Mouse (Mus musculus) MEL (cell line): Measurements from ENCODE around the gene Aff4. TPM values are rescaled to one million over a fixed set of nuclear protein-coding genes. Genes with fewer than 3 reads are reported as not detected.
A peak's percentile ranks its signal among the peaks of the same experiment; 100 is the strongest.

ENCODE experiments used
- DNase-seq: peaks from one replicate; pipeline ENCODE4 v3.0.0; 2011; ENCODE audit warnings: low read depth, low spot score
- H3K27ac ChIP-seq: 2 replicates; pipeline ENCODE4 v1.5.1; 2012; ENCODE audit warnings: low read depth, mild to moderate bottlenecking, control low read depth, low read length, moderate library complexity; ENCODE audit not compliant: control insufficient read depth
- H3K27me3 ChIP-seq, 2 experiments: fragments of 150-350 bp in 1 of 2; sonication (generic) in 1 of 2; 2 replicates each; pipeline ENCODE4 v1.6.1; 2012; ENCODE audit warnings: low read length in 2 of 2, mild to moderate bottlenecking in 2 of 2, improper control_type of control experiment in 1 of 2, moderate library complexity in 1 of 2; ENCODE audit not compliant: insufficient read depth in 2 of 2, control insufficient read depth in 1 of 2
- H3K36me3 ChIP-seq, 2 experiments: 2 replicates each; pipeline ENCODE4 v1.6.1; 2012 to 2014; ENCODE audit warnings: low read length in 2 of 2, improper control_type of control experiment in 1 of 2, inconsistent platforms in 1 of 2, mild to moderate bottlenecking in 1 of 2; ENCODE audit not compliant: insufficient read depth in 2 of 2, control insufficient read depth in 1 of 2
- H3K4me1 ChIP-seq, 2 experiments: fragments of 150-350 bp in 1 of 2; sonication (generic) in 1 of 2; 2 replicates each; pipeline ENCODE4 v1.6.1; 2012; ENCODE audit warnings: low read length in 2 of 2, improper control_type of control experiment in 1 of 2, mild to moderate bottlenecking in 1 of 2; ENCODE audit not compliant: insufficient read depth in 2 of 2, control insufficient read depth in 1 of 2
- H3K4me3 ChIP-seq, 2 experiments: fragments of 150-350 bp in 1 of 2; sonication (generic) in 1 of 2; 2 replicates each; pipeline ENCODE4 v1.5.1; 2012; ENCODE audit warnings: low read depth in 2 of 2, low read length in 2 of 2, mild to moderate bottlenecking in 2 of 2, moderate library complexity in 2 of 2, control low read depth in 1 of 2, improper control_type of control experiment in 1 of 2; ENCODE audit not compliant: control insufficient read depth in 1 of 2, insufficient read depth in 1 of 2
- H3K79me2 ChIP-seq: 2 replicates; pipeline ENCODE4 v1.6.1; 2012; ENCODE audit warnings: mild to moderate bottlenecking, low read length, moderate library complexity; ENCODE audit not compliant: control insufficient read depth, poor library complexity, insufficient read depth
- H3K9ac ChIP-seq: 2 replicates; pipeline ENCODE4 v1.6.1; 2012; ENCODE audit warnings: low read depth, mild to moderate bottlenecking, control low read depth, low read length, moderate library complexity; ENCODE audit not compliant: control insufficient read depth, poor library complexity, severe bottlenecking
- H3K9me3 ChIP-seq: fragments of 150-350 bp; sonication (generic); replicated peaks from 2 replicates; pipeline ENCODE4 v1.6.1; 2012; ENCODE audit warnings: mild to moderate bottlenecking, low read length, improper control_type of control experiment, moderate library complexity; ENCODE audit not compliant: insufficient read depth
- BHLHE40 ChIP-seq: IDR thresholded peaks from 2 replicates; pipeline ENCODE4 v1.6.1; 2012; ENCODE audit warnings: low read depth, mild to moderate bottlenecking, inconsistent platforms, low read length, improper control_type of control experiment, borderline replicate concordance
- CHD2 ChIP-seq: IDR thresholded peaks from 2 replicates; pipeline ENCODE4 v1.6.1; 2011; ENCODE audit warnings: low read length, improper control_type of control experiment
- EP300 ChIP-seq, 2 experiments: IDR thresholded peaks; 2 replicates each; pipeline ENCODE4 v1.6.1; 2011; ENCODE audit warnings: improper control_type of control experiment in 2 of 2, low read length in 2 of 2, low read depth in 1 of 2, mild to moderate bottlenecking in 1 of 2
- ETS1 ChIP-seq: IDR thresholded peaks from 2 replicates; pipeline ENCODE4 v1.6.1; 2012; ENCODE audit warnings: low read depth, mild to moderate bottlenecking, inconsistent platforms, low read length, improper control_type of control experiment, moderate library complexity
- GABPA ChIP-seq: IDR thresholded peaks from 2 replicates; pipeline ENCODE4 v1.6.1; 2012; ENCODE audit warnings: low read depth, mild to moderate bottlenecking, inconsistent platforms, low read length, improper control_type of control experiment, moderate library complexity
- MAFK ChIP-seq: IDR thresholded peaks from 2 replicates; pipeline ENCODE4 v1.6.1; 2011; ENCODE audit warnings: low read depth, mild to moderate bottlenecking, low read length, improper control_type of control experiment, borderline replicate concordance
- NELFE ChIP-seq: IDR thresholded peaks from 2 replicates; pipeline ENCODE4 v1.6.1; 2011; ENCODE audit warnings: low read depth, low read length, improper control_type of control experiment
- NRF1 ChIP-seq: IDR thresholded peaks from 2 replicates; pipeline ENCODE4 v1.6.1; 2014; ENCODE audit warnings: low read depth, mild to moderate bottlenecking, inconsistent platforms, low read length, improper control_type of control experiment, moderate library complexity; ENCODE audit not compliant: poor library complexity, insufficient read depth, severe bottlenecking
- SIN3A ChIP-seq: IDR thresholded peaks from 2 replicates; pipeline ENCODE4 v1.6.1; 2012; ENCODE audit warnings: low read length, improper control_type of control experiment, inconsistent platforms
- TCF12 ChIP-seq: IDR thresholded peaks from 2 replicates; pipeline ENCODE4 v1.6.1; 2014; ENCODE audit warnings: low read depth, mild to moderate bottlenecking, inconsistent platforms, low read length, improper control_type of control experiment, moderate library complexity
- USF1 ChIP-seq: IDR thresholded peaks from 2 replicates; pipeline ENCODE4 v1.6.1; 2014; ENCODE audit warnings: low read depth, mild to moderate bottlenecking, inconsistent platforms, low read length, improper control_type of control experiment, moderate library complexity
- ZMIZ1 ChIP-seq: IDR thresholded peaks from 2 replicates; pipeline ENCODE4 v1.6.1; 2012; ENCODE audit warnings: low read depth, mild to moderate bottlenecking, inconsistent platforms, low read length, improper control_type of control experiment, moderate library complexity
- ZNF384 ChIP-seq: IDR thresholded peaks from 2 replicates; pipeline ENCODE4 v1.6.1; 2012; ENCODE audit warnings: low read depth, mild to moderate bottlenecking, inconsistent platforms, low read length, improper control_type of control experiment
- polyA plus RNA-seq, 2 experiments: library from polyadenylated mRNA; stranded (reverse) in 1 of 2; unstranded in 1 of 2; fragments of >175 nt in 1 of 2; fragments of >200 nt in 1 of 2; gene quantifications; 2 replicates each; pipeline versions ENCODE4 v1.2.1 to v1.2.4; 2012; ENCODE audit warnings: low replicate concordance in 2 of 2, low read depth in 1 of 2; ENCODE audit not compliant: insufficient read length in 2 of 2, insufficient read depth in 1 of 2, missing spikeins in 1 of 2
- total RNA-seq: library from RNA; depleted of rRNA; stranded (reverse); fragments of 300-350 nt; gene quantifications from 2 replicates; pipeline ENCODE4 v1.2.3, GENCODE M21; 2012

The Aff4 gene
- total and polyA plus RNA-seq, 3 experiments = 29.0 to 268 (median 47.7) TPM

GRCm38 (mm10) chr11:53324512-53324968, 26.1 kb upstream of the Aff4 start, which contains the start of gene Zcchc10 (continued):
- TF ChIP-seq NELFE = peak; percentile 92

- no peak for DNase-seq
- H3K4me1 ChIP-seq = peaks cover 7 to 17% of the 10 kb centered on the region in 2 experiments
- H3K27me3 ChIP-seq = no peaks in the 10 kb centered on the region
- peaks cover 13% of the 10 kb centered on the region for H3K79me2 ChIP-seq
- peaks cover 22% of the 10 kb centered on the region in 2 experiments for H3K36me3 ChIP-seq
- H3K9me3 ChIP-seq = no peaks in the 10 kb centered on the region
- H3K9ac ChIP-seq = no peak overlapping the region
- H3K4me3 ChIP-seq = no peak overlapping the region
- peak; percentile 46; the same call in 1 of the 2 replicates for TF ChIP-seq ZNF384
- TF ChIP-seq EP300 (IDR thresholded peaks at IDR 0.05; ENCODE audit: low read depth in 1 of 2, low read length in 2 of 2) = 0 out of 4 replicates have a peak, but pooled peaks of 1 of the 2 experiments have one; percentile 20
- no peak for TF ChIP-seq MAFK
- 0 out of 2 replicates have a peak, but pooled peaks have one; percentile 8 for TF ChIP-seq TCF12
- H3K27ac ChIP-seq = no peak overlapping the region
Observed at GRCm38 (mm10) chr11:53330325-53330724, 20.3 kb upstream of the Aff4 start.

GRCm38 (mm10) chr11:53331121-53331520, 19.5 kb upstream of the Aff4 start:
- H3K4me3 ChIP-seq = no peak overlapping the region
- peaks cover 5% of the 10 kb centered on the region for H3K79me2 ChIP-seq
- H3K9ac ChIP-seq = no peak overlapping the region
- no peak for DNase-seq
- peaks cover 21 to 22% of the 10 kb centered on the region in 2 experiments for H3K36me3 ChIP-seq
- H3K4me1 ChIP-seq = peaks cover 13 to 15% of the 10 kb centered on the region in 2 experiments
- H3K27ac ChIP-seq = no peak overlapping the region
- TF ChIP-seq GABPA (no peak), ETS1 (no peak), ZMIZ1 (no peak), CHD2 (no peak), BHLHE40 (no peak), USF1 (no peak), SIN3A (no peak), NRF1 (no peak)
- no peaks in the 10 kb centered on the region for H3K27me3 ChIP-seq
- H3K9me3 ChIP-seq = no peaks in the 10 kb centered on the region
